Mouse (Mus musculus): ENCODE results near the gene Tmem198b. TPM values are rescaled to one million over a fixed set of nuclear protein-coding genes. Genes with fewer than 3 reads are reported as not detected.

Tmem198b gene
- polyA plus RNA-seq, 1 experiment from 2014 or later = 11.6 TPM

DNA sequence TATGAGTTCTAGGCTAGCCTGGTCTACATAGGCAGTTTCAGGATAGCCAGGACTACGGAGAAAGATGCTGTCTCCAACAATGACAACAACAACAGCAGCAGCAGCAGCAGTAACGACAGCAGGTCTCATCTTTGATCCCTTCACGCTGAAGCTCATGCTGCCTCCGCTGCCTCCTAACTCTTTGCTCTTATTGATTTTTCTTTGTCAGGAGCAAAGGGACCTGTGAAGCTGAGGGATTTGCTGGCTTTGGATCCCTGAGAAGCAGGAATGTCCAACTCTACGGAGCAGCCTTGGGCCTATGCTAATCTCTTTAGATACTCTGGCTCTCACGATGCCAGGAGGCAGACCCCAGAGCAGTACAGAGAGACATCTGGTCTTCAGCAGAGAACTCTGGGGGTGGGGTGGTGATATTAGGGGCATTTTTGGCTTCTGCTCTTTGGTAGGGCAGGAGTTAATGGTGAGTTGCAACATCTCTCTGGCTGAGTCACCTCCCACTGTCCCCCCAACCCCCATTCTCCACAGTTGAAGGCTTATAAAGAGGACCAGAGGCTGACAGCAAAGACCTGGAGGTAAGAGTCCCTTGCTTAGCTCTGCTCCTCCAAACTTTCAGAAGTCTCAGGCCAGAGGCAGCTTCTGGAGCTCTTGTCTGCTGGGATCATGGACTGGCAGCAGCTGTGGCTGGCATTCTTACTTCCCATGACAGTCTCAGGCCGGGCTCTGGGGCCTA, 13.6 kb downstream of the Tmem198b start, which contains the start of gene Mmp19:
Mmp19 (plus strand) TSS at position 513 of the 727 bp plus-strand sequence.
- WGBS = 62% methylated on average over 7 of the region's 7 CpGs
- Histone ChIP-seq H3K4me3 (ENCODE audit: low read length) (no peak within 1 kb of the TSS), H3K4me2 (ENCODE audit: low read depth, low read length) (no peak within 1 kb of the TSS), H3K9ac (ENCODE audit: low read depth, low read length) (0 out of 2 replicates have a peak within 1 kb of the TSS, but pooled peaks have one; percentile 33), H3K27me3 (replicated peaks; ENCODE audit: control insufficient read depth, insufficient read depth, low read length) (no peaks in the 10 kb centered on the region), H3K36me3 (ENCODE audit: control insufficient read depth, insufficient read depth, low read length) (no peaks in the 10 kb centered on the region), H3K4me1 (ENCODE audit: control insufficient read depth, insufficient read depth, low read length) (no peaks in the 10 kb centered on the region), H3K27ac (ENCODE audit: low read length) (no peak within 1 kb of the TSS), H3K9me3 (ENCODE audit: control insufficient read depth, low read length) (no peaks in the 10 kb centered on the region)
- no peak for ATAC-seq

DNA sequence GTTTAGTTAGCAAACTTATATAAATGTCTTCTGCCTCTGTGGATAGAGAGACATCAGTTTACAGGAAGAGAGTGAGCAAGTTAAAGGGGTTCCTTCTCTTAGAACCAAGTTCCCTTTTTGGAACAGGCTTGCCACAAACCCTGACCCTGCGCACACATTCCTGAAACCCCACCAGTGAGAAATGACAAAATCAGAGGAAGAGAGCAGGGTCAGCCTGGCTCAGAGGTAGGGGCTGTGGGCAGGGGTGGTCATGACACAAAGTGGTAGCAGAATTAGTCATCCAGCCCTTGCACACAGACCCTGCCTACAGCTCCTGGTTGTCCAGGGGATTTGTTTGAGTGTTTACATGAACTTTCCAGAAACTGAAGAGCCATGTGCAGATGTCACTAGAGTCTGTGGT, 24.0 kb downstream of the Tmem198b start:
- no peaks in the 10 kb centered on the region for H3K9me3 ChIP-seq (ENCODE audit: control insufficient read depth, low read length)
- no peak overlapping the region for H3K9ac ChIP-seq (ENCODE audit: low read depth, low read length)
- H3K27ac ChIP-seq (ENCODE audit: low read length) = peak overlapping the region; percentile 31; the same call in 1 of the 2 replicates
- no peaks in the 10 kb centered on the region for H3K36me3 ChIP-seq (ENCODE audit: control insufficient read depth, insufficient read depth, low read length)
- no peaks in the 10 kb centered on the region for H3K27me3 ChIP-seq (replicated peaks; ENCODE audit: control insufficient read depth, insufficient read depth, low read length)
- 0 out of 2 replicates have a peak, but pooled peaks cover 2% of the 10 kb centered on the region for H3K4me1 ChIP-seq (ENCODE audit: control insufficient read depth, insufficient read depth, low read length)
- no peak for ATAC-seq
- H3K4me2 ChIP-seq (ENCODE audit: low read depth, low read length) = no peak overlapping the region
- 76% methylated on average over 1 of the region's 1 CpGs for WGBS
- no peak overlapping the region for H3K4me3 ChIP-seq (ENCODE audit: low read length)

DNA sequence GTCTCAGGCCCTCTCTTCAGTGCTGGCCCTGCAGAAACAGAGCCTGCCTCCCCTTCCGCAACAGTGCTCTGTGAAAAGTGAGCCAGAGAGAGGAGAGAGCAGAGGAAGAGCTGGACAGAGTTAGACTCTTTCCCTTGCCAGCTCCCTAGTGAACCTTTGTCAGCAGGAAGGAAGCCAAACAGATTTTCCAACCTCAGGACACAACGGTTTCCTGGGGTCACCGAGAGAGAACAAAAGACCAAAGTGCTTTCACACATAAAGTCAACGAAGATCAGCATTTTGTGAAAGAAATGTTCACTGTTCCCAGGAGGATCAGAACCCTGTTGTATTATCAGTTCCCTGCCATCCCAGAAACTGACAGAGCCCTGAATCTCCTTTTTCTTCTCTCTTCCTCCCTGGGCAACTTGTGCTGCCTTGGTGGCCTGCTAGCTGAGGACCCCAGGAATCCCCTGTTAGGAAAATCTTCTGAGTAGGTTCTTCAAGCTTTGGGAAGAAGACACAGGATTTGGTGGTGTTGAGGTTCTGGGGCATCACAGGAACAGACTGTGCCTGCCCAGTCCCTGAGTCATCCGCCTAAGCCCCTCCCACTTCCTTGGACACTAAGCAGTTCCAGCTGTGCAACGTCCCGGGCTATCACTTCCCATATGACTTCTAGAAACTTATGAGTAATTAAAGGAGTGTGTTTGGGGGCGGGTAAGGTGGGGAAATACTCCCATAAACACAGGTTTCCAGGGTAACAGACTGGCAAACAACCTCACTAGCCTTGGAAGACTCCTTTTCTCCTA, 25.0 kb downstream of the Tmem198b start:
- H3K9ac ChIP-seq (ENCODE audit: low read depth, low read length) = no peak overlapping the region
- H3K4me3 ChIP-seq (ENCODE audit: low read length) = no peak overlapping the region
- 25% methylated on average over 8 of the region's 8 CpGs for WGBS
- H3K4me2 ChIP-seq (ENCODE audit: low read depth, low read length) = no peak overlapping the region; the same call in 1 of the 2 replicates
- H3K27me3 ChIP-seq (replicated peaks; ENCODE audit: control insufficient read depth, insufficient read depth, low read length) = no peaks in the 10 kb centered on the region
- H3K36me3 ChIP-seq (ENCODE audit: control insufficient read depth, insufficient read depth, low read length) = no peaks in the 10 kb centered on the region
- H3K9me3 ChIP-seq (ENCODE audit: control insufficient read depth, low read length) = no peaks in the 10 kb centered on the region
- ATAC-seq = peak; percentile 96
- peak overlapping the region; percentile 71 for H3K27ac ChIP-seq (ENCODE audit: low read length)
- H3K4me1 ChIP-seq (ENCODE audit: control insufficient read depth, insufficient read depth, low read length) = 0 out of 2 replicates have a peak, but pooled peaks cover 2% of the 10 kb centered on the region

DNA sequence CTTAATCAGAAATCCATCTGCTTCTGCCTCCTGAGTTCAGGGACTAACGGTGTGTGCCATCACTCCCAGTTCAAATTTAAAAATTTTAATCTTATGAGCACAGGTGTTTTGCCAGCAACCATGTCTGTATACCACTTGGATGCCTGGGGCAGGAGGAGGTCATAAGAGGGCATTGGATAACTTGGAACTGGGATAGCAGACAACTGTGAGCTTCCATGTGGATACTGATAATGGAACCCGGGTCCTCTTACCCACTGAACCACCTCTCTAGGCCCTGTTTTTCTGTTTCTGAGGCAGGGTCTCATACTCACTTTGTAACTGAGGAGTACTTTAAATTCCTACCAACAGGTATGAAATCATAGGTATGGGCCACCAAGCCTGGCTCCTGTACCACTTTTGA, 25.7 kb downstream of the Tmem198b start:
- no peaks in the 10 kb centered on the region for H3K27me3 ChIP-seq (replicated peaks; ENCODE audit: control insufficient read depth, insufficient read depth, low read length)
- H3K4me1 ChIP-seq (ENCODE audit: control insufficient read depth, insufficient read depth, low read length) = 0 out of 2 replicates have a peak, but pooled peaks cover 2% of the 10 kb centered on the region
- no peak overlapping the region for H3K4me2 ChIP-seq (ENCODE audit: low read depth, low read length)
- H3K9me3 ChIP-seq (ENCODE audit: control insufficient read depth, low read length) = no peaks in the 10 kb centered on the region
- no peak overlapping the region for H3K4me3 ChIP-seq (ENCODE audit: low read length)
- H3K9ac ChIP-seq (ENCODE audit: low read depth, low read length) = no peak overlapping the region
- 92% methylated on average over 2 of the region's 2 CpGs for WGBS
- H3K27ac ChIP-seq (ENCODE audit: low read length) = no peak overlapping the region
- ATAC-seq = no peak
- H3K36me3 ChIP-seq (ENCODE audit: control insufficient read depth, insufficient read depth, low read length) = no peaks in the 10 kb centered on the region

DNA sequence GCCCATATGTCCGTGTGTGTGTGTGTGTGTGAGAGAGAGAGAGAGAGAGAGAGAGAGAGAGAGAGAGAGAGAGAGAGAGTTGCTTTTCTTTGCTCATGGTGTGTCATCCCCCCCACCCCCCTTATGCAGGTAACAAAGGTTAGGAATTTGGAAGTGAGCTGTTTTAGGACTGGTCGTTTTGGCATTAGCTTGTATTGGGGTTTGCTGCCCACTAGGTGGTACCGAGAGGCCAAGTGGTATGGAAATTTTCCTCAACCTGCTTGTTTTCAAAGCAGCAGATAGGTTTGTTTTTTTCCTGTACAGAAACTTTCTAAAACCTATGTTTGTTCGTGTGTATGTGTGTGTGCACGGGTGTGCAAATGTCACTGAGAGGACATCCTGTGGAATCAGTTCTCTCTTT, 30.5 kb downstream of the Tmem198b start:
- no peaks in the 10 kb centered on the region for H3K9me3 ChIP-seq (ENCODE audit: control insufficient read depth, low read length)
- no peak overlapping the region for H3K4me2 ChIP-seq (ENCODE audit: low read depth, low read length)
- no peak overlapping the region for H3K27ac ChIP-seq (ENCODE audit: low read length)
- no peaks in the 10 kb centered on the region for H3K36me3 ChIP-seq (ENCODE audit: control insufficient read depth, insufficient read depth, low read length)
- H3K27me3 ChIP-seq (replicated peaks; ENCODE audit: control insufficient read depth, insufficient read depth, low read length) = no peaks in the 10 kb centered on the region
- ATAC-seq = no peak
- no peak overlapping the region for H3K9ac ChIP-seq (ENCODE audit: low read depth, low read length)
- no peak overlapping the region for H3K4me3 ChIP-seq (ENCODE audit: low read length)
- 30% methylated on average over 5 of the region's 5 CpGs for WGBS
- H3K4me1 ChIP-seq (ENCODE audit: control insufficient read depth, insufficient read depth, low read length) = 0 out of 2 replicates have a peak, but pooled peaks cover 2% of the 10 kb centered on the region

DNA sequence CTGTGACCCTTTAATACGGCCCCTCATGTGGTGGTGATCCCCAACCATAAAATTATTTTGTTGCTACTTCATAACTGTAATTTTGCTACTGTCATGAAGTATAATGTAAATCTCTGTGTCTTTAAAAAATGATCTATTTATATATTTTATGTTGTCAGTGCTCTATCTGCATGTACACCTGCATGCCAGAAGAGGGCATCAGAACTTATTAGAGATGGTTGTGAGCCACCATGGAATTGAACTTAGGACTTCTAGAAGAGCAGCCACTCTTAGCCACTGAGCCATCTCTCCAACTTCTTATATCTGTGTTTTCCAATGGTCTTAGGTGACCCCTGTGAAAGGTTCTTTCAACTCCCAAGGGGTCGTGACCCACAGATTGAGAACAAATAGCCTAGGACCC, 31.3 kb downstream of the Tmem198b start:
- Histone ChIP-seq H3K4me3 (ENCODE audit: low read length) (no peak overlapping the region), H3K4me1 (ENCODE audit: control insufficient read depth, insufficient read depth, low read length) (no peaks in the 10 kb centered on the region), H3K36me3 (ENCODE audit: control insufficient read depth, insufficient read depth, low read length) (no peaks in the 10 kb centered on the region), H3K27me3 (replicated peaks; ENCODE audit: control insufficient read depth, insufficient read depth, low read length) (no peaks in the 10 kb centered on the region), H3K9ac (ENCODE audit: low read depth, low read length) (no peak overlapping the region), H3K4me2 (ENCODE audit: low read depth, low read length) (no peak overlapping the region), H3K27ac (ENCODE audit: low read length) (no peak overlapping the region), H3K9me3 (ENCODE audit: control insufficient read depth, low read length) (no peaks in the 10 kb centered on the region)
- ATAC-seq = no peak
- 78% methylated on average over 2 of the region's 2 CpGs for WGBS

Other genes with a start within 250 kb of the Tmem198b start
- gene Pa2g4, start 238.4 kb downstream of the Tmem198b start, polyA plus RNA-seq (2015; fragmentation: Nextera tagmentation; extraction: Ambion mirVana) = 171 and 196 TPM in 2 replicates
- 29.6 and 34.9 TPM in 2 replicates for gene Erbb3, start 214.7 kb downstream of the Tmem198b start, polyA plus RNA-seq (2015; fragmentation: Nextera tagmentation; extraction: Ambion mirVana)
- gene Rps26, start 177.6 kb downstream of the Tmem198b start, polyA plus RNA-seq (2015; fragmentation: Nextera tagmentation; extraction: Ambion mirVana) = 580 and 624 TPM in 2 replicates
- 1.6 and 2.0 TPM in 2 replicates for gene Ikzf4, start 158.4 kb downstream of the Tmem198b start, polyA plus RNA-seq (2015; fragmentation: Nextera tagmentation; extraction: Ambion mirVana)
- 11.8 and 13.0 TPM in 2 replicates for gene Suox, start 130.3 kb downstream of the Tmem198b start, polyA plus RNA-seq (2015; fragmentation: Nextera tagmentation; extraction: Ambion mirVana)
- gene Rab5b, start 108.1 kb downstream of the Tmem198b start, polyA plus RNA-seq (2015; fragmentation: Nextera tagmentation; extraction: Ambion mirVana) = 61.6 and 64.5 TPM in 2 replicates
- gene Pmel, start 100.2 kb downstream of the Tmem198b start, polyA plus RNA-seq (2015; fragmentation: Nextera tagmentation; extraction: Ambion mirVana) = 1.5 and 1.6 TPM in 2 replicates
- gene Cdk2, start 99.3 kb downstream of the Tmem198b start, polyA plus RNA-seq (2015; fragmentation: Nextera tagmentation; extraction: Ambion mirVana) = 60.4 and 65.2 TPM in 2 replicates
- 7.8 and 7.9 TPM in 2 replicates for gene Dgka, start 59.5 kb downstream of the Tmem198b start, polyA plus RNA-seq (2015; fragmentation: Nextera tagmentation; extraction: Ambion mirVana)
- 28.4 and 31.5 TPM in 2 replicates for gene Pym1, start 56.5 kb downstream of the Tmem198b start, polyA plus RNA-seq (2015; fragmentation: Nextera tagmentation; extraction: Ambion mirVana)
- 0.66 and 0.81 TPM in 2 replicates for gene Mmp19, start 13.5 kb downstream of the Tmem198b start, polyA plus RNA-seq (2015; fragmentation: Nextera tagmentation; extraction: Ambion mirVana)
- 45.5 and 45.8 TPM in 2 replicates for gene Dnajc14, start 308 bp downstream of the Tmem198b start, polyA plus RNA-seq (2015; fragmentation: Nextera tagmentation; extraction: Ambion mirVana)
- gene Sarnp, start 13.0 kb upstream of the Tmem198b start, polyA plus RNA-seq (2015; fragmentation: Nextera tagmentation; extraction: Ambion mirVana) = 154 and 172 TPM in 2 replicates
- 126 and 132 TPM in 2 replicates for gene Ormdl2, start 17.3 kb upstream of the Tmem198b start, polyA plus RNA-seq (2015; fragmentation: Nextera tagmentation; extraction: Ambion mirVana)
- 2.1 and 2.2 TPM in 2 replicates for gene Gdf11, start 87.3 kb upstream of the Tmem198b start, polyA plus RNA-seq (2015; fragmentation: Nextera tagmentation; extraction: Ambion mirVana)
- 794 TPM in 2 replicates for gene Cd63, start 96.6 kb upstream of the Tmem198b start, polyA plus RNA-seq (2015; fragmentation: Nextera tagmentation; extraction: Ambion mirVana)
- 18.6 and 18.8 TPM in 2 replicates for gene Rdh5, start 118.5 kb upstream of the Tmem198b start, polyA plus RNA-seq (2015; fragmentation: Nextera tagmentation; extraction: Ambion mirVana)
- 208 and 220 TPM in 2 replicates for gene Bloc1s1, start 119.7 kb upstream of the Tmem198b start, polyA plus RNA-seq (2015; fragmentation: Nextera tagmentation; extraction: Ambion mirVana)
- 3.3 and 3.7 TPM in 2 replicates for gene Itga7, start 129.4 kb upstream of the Tmem198b start, polyA plus RNA-seq (2015; fragmentation: Nextera tagmentation; extraction: Ambion mirVana)
- gene Mettl7b, start 156.6 kb upstream of the Tmem198b start, polyA plus RNA-seq (2015; fragmentation: Nextera tagmentation; extraction: Ambion mirVana) = 23.2 and 28.6 TPM in 2 replicates
- not detected in 2 replicates for gene Olfr9, start 185.1 kb upstream of the Tmem198b start, polyA plus RNA-seq (2015; fragmentation: Nextera tagmentation; extraction: Ambion mirVana)
- gene Olfr763, start 206.4 kb upstream of the Tmem198b start, polyA plus RNA-seq (2015; fragmentation: Nextera tagmentation; extraction: Ambion mirVana) = not detected in 2 replicates
- gene Olfr764-ps1, start 235.5 kb upstream of the Tmem198b start, polyA plus RNA-seq (2015; fragmentation: Nextera tagmentation; extraction: Ambion mirVana) = not detected in 2 replicates
- gene Olfr765, start 245.6 kb upstream of the Tmem198b start, polyA plus RNA-seq (2015; fragmentation: Nextera tagmentation; extraction: Ambion mirVana) = not detected in 2 replicates